Mouse (Mus musculus): Measurements from ENCODE around the gene P4ha2. TPM values are rescaled to one million over a fixed set of nuclear protein-coding genes. Genes with fewer than 3 reads are reported as not detected.

Gene P4ha2
- polyA plus RNA-seq (2015; fragmentation: Nextera tagmentation; extraction: Ambion mirVana): 39.9 and 56.8 TPM in 2 replicates

DNA sequence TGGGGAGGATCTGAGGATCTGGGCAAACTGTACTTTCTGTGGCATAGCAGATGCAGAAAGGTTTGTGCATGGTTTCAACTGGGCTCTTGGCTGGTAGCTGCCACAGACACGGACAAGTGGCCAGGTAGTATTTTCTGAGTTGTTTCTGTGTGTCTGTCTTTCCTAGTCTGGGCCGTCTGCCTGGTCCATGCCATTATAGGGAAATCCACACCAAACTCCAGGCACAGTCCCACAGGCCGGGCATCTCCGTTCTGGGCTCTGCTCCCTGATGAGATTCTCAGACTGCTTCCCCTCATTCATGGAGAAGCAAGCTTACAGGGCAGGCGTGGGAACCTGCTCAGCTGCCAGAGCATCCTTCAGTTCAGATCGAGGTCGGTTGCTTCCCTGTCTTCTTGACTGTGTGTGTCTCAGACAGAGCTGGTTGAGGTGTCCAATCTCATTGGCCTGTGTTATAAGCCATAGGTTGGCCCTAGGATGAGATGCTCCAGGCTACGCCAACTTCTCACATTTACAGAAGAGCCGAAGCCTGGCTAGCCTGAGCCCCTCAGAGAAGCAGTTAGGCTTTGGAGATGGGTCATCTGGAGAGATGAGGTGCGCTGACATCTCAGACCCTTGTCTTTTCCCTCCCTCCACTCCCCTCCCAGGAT, at the start of gene P4ha2:
Gene P4ha2, plus strand, starts transcription at position 51 of the 647 bp plus-strand sequence.

DNA sequence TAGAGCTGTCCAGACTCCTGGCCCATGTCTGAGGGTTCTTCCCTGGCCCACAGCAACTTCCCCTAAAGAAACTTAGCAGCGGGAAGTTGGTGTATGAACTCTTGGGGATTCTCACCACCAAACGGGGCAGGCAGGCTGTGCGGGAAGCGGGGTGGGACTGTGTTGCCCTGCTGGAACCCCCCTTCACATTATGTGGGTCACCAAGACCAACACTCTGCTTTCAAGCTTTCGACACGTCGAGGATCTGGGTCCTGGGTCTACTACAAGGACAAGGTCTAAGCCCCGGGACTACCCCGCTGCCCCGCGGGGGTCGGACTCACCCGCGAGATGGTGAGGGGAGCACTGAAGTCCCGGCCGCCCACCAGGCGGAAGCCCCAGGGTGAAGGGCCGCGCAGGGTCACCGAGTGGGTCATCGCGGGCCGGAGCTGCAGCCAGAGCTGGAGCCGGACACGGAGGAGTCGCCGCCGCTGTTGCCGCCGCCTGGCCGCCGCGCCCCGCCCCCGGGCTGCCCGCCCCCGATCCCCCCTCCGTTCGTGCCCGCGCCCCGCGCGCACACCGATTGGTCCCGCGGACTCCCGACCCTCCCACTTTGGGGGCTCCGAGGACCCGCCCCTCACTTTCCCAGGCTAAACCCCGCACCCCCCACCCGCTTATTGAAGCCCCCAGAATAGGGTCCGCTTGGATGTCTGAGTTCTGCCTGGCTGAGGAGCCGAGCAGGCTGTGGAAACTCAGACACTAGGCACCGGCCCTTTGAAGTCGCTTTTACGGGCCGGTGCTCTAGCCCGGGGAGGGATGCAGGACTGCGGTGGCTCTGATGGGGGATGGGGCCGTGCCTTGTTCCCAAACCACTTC, 31.1 kb upstream of the P4ha2 start, which contains the start of gene Pdlim4:
Gene Pdlim4, minus strand, starts transcription at position 495 of the 852 bp plus-strand sequence.

Other genes with a start within 250 kb of the P4ha2 start
- gene Gm12216, start 240.8 kb upstream of the P4ha2 start, polyA plus RNA-seq (2015; fragmentation: Nextera tagmentation; extraction: Ambion mirVana): 1.2 and 1.6 TPM in 2 replicates
- gene Slc22a5, start 208.4 kb upstream of the P4ha2 start, polyA plus RNA-seq (2015; fragmentation: Nextera tagmentation; extraction: Ambion mirVana): 9.7 and 9.8 TPM in 2 replicates
- 14.2 and 15.1 TPM in 2 replicates for gene Slc22a21, start 119.8 kb upstream of the P4ha2 start, polyA plus RNA-seq (2015; fragmentation: Nextera tagmentation; extraction: Ambion mirVana)
- 0.92 and 2.0 TPM in 2 replicates for gene Slc22a4, start 72.0 kb upstream of the P4ha2 start, polyA plus RNA-seq (2015; fragmentation: Nextera tagmentation; extraction: Ambion mirVana)
- 115 and 138 TPM in 2 replicates for gene Pdlim4, start 31.1 kb upstream of the P4ha2 start, polyA plus RNA-seq (2015; fragmentation: Nextera tagmentation; extraction: Ambion mirVana)
- gene Csf2, start 149.6 kb downstream of the P4ha2 start, polyA plus RNA-seq (2015; fragmentation: Nextera tagmentation; extraction: Ambion mirVana): not detected in 2 replicates
- not detected in 2 replicates for gene Il3, start 167.2 kb downstream of the P4ha2 start, polyA plus RNA-seq (2015; fragmentation: Nextera tagmentation; extraction: Ambion mirVana)
- gene Acsl6, start 203.7 kb downstream of the P4ha2 start, polyA plus RNA-seq (2015; fragmentation: Nextera tagmentation; extraction: Ambion mirVana): 0.13 and 0.24 TPM in 2 replicates

Measured in urinary bladder, postnatal 0 days (tissue).